Mouse (Mus musculus) frontal cortex, postnatal 36 days (tissue): ENCODE data around the gene Hhat.
A peak's percentile ranks its signal among the peaks of the same experiment; 100 is the strongest.

Experiments
- DNase-seq, 2 experiments: peaks; one replicate each; pipeline ENCODE4 v3.0.0; 2022; ENCODE audit warnings: low spot score in 2 of 2

The Hhat gene

DNA sequence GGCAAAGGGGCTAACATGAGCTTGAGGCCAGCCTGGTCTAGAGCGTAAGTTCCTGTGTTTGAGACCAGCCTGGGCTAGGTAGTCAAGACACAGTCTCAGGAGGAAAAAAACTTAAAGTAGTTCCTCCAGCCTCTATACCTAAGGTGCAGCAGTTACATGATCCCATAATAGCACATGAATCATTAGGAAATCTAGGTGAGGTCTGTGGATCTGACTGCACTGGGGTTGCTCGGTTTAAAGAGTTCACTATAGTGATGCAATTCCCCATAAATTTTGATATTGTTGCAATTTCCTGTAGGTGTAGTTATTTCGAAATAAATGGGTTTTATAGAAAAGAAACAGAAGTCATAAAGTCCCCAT lies 26.2 kb downstream of the Hhat start:
- no peak for DNase-seq

- no peak for DNase-seq
These were observed 28.4 kb downstream of the Hhat start for GRCm38 (mm10) chr1:192742394-192743251.

DNA sequence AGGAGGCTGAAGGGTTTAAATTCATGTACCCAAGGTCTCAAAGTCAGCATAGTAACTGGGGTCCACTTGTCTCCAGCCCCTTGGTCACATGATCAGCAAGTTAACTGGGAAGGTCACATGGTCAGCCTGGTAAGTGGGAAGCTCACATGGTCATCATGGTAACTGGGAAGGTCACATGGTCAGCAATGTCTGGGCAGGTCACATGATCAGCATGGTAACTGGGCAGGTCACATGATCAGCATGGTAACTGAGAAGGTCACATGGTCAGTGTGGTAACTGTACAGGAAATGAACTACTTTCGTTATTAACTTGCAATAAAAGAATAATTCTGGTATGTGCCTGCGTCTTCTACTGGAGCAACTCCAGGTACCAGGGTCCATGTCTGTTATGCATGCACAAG lies 29.1 kb downstream of the Hhat start:
- no peak for DNase-seq

GRCm38 (mm10) chr1:192736524-192736923 lies 34.5 kb downstream of the Hhat start:
- no peak for DNase-seq

GRCm38 (mm10) chr1:192736002-192736426 lies 35.0 kb downstream of the Hhat start:
- DNase-seq = no peak

GRCm38 (mm10) chr1:192730517-192730916 lies 40.5 kb downstream of the Hhat start:
- DNase-seq = peak; percentile 23 to 32

- peak; percentile 50 to 53 for DNase-seq
These were observed 43.9 kb downstream of the Hhat start for GRCm38 (mm10) chr1:192726996-192727624.

DNA sequence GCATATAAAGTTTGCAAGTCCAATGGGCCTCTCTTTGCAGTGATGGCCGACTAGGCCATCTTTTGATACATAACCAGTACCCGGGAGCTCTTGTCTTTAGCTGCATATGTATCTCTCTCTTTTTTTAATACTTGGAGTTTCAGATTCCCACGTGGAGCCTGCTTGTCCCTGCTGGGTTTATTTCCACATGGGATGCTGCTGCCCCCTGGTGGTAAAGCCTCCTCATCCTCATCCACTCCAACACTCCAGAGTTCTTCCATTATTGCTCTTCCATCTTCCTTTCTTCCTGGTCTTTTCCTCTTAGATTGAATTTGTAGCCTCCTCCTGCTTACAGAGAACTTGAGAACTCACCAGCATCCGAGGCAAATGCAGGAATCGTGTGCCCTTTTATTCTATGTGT lies 48.9 kb downstream of the Hhat start:
- DNase-seq = peak; percentile 68 to 78

DNA sequence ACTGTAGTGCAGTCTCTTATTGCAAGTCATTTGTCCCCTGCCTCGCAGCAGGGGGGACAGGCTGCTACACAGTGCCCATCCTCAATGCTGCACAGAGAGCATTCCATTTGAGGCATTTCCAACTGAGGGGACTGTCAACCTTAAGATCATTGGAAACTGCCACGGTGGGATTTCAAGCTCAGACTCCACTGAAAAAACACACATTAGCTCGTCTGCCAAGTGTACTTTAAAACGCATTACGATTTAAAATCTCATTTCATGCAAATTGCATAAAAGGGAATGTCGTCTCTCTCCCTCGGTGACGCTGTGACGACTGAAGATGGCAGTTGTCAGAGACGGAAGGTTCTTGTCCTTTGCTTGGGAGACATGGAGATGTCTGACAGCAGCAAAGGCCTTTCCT lies 50.9 kb downstream of the Hhat start:
- DNase-seq = no peak

DNA sequence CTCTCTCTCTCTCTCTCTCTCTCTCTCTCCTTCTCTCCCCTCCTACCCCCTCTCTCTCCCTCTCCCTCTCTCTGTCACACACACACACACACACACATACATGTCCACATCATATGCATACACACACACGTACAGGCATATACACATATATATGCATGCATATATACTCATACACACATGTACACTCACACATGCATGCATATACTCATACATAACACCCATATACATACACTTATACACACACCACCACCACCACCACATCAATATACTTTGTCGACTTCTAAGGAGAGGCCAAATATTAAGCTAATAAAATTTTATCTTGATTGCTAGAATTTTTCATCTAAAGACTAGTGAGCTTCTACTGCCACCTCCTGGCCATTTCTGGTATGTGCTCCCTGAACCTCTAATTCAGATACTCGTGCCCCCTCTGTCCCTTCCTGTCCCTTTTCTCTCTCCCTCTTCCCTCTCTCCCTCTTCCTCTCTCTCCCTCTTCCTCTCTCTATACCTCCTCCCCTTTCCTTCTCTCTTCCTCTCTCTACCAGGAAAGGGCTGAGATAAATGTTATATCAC lies 59.2 kb downstream of the Hhat start:
- peak; percentile 57 to 69 for DNase-seq

DNA sequence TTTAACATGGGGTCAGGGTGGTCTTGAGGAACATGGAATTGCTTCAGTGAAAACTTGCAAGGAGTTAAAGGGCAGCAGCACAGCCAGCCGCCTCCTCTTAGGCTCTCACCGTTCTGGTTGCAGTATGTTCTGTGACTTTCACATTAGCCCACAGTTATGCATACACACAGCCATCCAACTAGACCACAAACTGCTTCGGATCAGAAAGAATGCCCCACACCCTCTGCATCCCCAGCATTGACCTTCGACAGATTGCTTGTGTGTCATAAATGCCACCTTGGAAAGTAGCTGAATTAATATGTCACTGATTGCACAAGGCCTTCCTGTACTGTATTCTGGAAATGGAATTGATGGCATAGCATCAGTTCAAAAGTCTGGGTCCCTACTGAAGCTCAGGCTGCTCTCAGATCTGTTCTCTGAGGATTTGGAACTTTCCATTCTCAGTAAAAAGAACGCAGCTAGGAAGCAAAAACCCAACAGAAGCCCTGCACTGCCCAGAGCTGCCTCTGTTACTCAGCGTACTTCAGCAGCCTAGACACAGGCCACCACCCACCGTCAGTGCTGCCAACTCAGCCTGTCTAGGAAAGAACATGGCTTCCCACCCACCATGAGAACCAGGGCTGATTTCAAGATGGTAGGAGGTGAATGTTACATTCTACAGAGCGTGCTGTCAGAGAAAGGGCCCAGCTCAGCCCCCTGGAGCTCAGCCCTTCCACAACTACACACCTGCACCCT lies 70.5 kb downstream of the Hhat start:
- no peak for DNase-seq

DNA sequence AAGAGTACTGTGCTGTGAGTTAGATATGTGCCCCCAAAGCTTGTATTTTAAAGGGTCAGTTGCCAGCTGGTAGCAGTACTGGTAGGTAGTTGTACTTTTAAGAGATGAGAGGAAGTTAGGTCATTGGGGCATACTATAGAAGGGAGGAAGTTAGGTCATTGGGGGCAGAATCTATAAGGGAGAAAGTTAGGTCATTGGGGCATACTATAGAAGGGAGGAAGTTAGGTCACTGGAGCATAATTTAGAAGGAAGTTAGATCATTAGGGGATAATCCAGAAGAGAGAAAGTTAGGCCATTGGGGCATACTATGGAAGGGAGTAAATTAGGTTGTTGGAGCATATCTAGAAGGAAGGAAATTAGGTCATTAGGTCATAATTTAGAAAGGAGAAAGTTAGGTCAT lies 71.9 kb downstream of the Hhat start:
- DNase-seq = no peak

DNA sequence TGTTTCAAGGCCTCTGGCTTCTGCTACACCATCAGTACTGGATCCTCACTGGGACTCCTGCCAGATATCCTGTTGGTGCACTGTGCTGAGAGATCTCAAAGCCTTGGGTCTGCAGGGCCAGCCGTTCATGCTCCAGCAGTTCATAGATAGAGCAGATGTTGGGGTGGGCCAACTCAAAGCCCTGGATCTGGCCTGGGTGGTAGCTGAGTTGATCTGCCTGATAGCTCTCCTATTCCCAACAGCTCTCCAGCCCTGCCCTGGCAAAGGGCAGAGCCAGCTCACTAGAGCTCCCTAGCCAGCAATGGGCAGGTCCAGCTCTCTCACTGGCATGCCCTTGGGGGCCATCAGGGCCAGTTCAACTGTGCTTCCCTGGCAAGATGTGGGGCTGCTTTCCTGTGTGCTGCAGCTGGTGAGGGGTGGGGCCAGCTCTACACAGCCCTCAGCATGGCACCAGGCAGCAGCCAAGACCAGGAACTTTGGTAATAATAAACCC lies 74.6 kb downstream of the Hhat start:
- no peak for DNase-seq

DNA sequence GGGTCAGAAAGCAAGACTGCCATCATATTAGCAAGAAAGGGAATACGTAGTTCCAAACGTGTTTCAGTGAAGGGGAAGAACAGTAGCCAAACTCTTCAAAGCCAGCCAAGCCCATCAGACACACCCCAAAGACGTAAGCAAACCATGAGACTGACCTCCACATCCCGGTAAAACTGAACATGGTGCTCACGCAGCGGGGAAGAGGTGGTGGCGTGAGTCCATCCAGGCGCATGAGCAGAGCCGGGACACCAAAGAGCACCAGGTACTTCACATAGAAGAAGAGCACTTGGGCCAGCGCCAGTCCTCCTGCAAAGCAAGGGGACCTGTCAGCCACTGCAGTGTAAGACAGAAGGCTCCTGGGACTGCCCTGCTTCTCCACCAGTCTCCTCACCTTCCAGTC lies 77.4 kb downstream of the Hhat start:
- DNase-seq = no peak

- DNase-seq = no peak
These were observed 78.0 kb downstream of the Hhat start for GRCm38 (mm10) chr1:192692982-192693381.

- DNase-seq = no peak
These were observed 88.6 kb downstream of the Hhat start for GRCm38 (mm10) chr1:192682219-192682951.

- no peak for DNase-seq
These were observed 93.8 kb downstream of the Hhat start for GRCm38 (mm10) chr1:192677236-192677635.

DNA sequence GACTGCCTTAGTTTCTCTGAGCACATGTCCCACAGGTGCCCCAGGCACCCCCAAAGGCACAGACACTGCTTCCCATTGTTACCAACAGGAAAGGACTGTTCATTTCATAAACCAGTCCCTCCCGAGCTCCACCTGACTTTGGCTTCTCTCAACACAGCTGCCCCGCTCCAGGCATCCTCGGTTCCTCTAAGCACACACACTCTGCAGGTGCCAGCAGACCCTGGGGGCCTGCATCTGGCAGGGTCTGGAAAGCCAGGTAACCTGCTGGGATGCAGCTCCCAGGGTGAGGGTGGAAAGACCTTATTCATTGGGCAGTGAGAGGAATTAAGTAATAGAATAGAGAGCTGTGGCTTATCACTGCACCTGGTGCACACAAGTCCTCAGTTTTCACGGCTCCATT lies 107.4 kb downstream of the Hhat start:
- no peak for DNase-seq

- DNase-seq = no peak
These were observed 107.9 kb downstream of the Hhat start for GRCm38 (mm10) chr1:192663092-192663491.

GRCm38 (mm10) chr1:192661612-192662011 lies 109.4 kb downstream of the Hhat start:
- no peak for DNase-seq

- no peak for DNase-seq
These were observed 113.6 kb downstream of the Hhat start for GRCm38 (mm10) chr1:192657417-192657816.
